Mouse (Mus musculus): ENCODE data around the gene Oprl1. TPM values are rescaled to one million over a fixed set of nuclear protein-coding genes. Genes with fewer than 3 reads are reported as not detected.

Oprl1 gene
- polyA plus RNA-seq, 1 experiment: not detected

- no peak overlapping the region for H3K4me3 ChIP-seq (ENCODE audit: insufficient read depth, low read depth, low read length)
- TF ChIP-seq POLR2A (IDR thresholded peaks at IDR 0.05; ENCODE audit: insufficient read depth, low read depth, low read length) (no peak), CTCF (IDR thresholded peaks at IDR 0.05; ENCODE audit: insufficient read depth, low read depth, low read length) (no peak)
- 87% methylated on average over 33 of the region's 33 CpGs for WGBS
- H3K4me1 ChIP-seq (ENCODE audit: control insufficient read depth, insufficient read depth, low read length): peaks cover 6% of the 10 kb centered on the region
- no peak overlapping the region for H3K27ac ChIP-seq (ENCODE audit: insufficient read depth, low read depth, low read length)
These were observed 17.9 kb upstream of the Oprl1 start for GRCm38 (mm10) chr2:181696801-181697420.

DNA sequence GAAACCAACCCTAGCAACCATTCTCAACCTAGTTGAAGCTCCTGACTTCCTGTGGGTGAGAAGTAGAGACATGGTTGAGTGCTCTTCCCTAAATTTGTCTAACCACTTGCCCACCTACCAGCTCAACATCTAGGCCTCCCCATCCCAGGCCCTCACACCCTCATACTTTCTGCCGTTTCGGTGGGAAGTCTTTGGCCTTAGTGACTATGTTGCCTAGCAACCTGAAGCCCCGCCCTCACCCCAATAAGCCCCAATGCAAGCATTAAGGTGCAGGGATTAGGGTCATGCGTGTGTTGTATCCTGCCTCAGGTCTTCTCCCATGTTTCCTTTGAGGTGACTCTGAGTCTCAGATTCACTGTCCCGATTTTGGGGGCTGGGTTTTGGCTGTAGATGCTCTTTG lies 16.6 kb upstream of the Oprl1 start, which contains the start of gene Lkaaear1:
TSS of gene Lkaaear1 (minus strand) at position 202 of the 400 bp plus-strand sequence.
- H3K4me1 ChIP-seq (ENCODE audit: control insufficient read depth, insufficient read depth, low read length): peaks cover 1% of the 10 kb centered on the region

GRCm38 (mm10) chr2:181706668-181707067 lies 8.1 kb upstream of the Oprl1 start:
- no peak for TF ChIP-seq CTCF (IDR thresholded peaks at IDR 0.05; ENCODE audit: insufficient read depth, low read depth, low read length)
- no peak for TF ChIP-seq POLR2A (IDR thresholded peaks at IDR 0.05; ENCODE audit: insufficient read depth, low read depth, low read length)
- H3K4me1 ChIP-seq (ENCODE audit: control insufficient read depth, insufficient read depth, low read length): no peaks in the 10 kb centered on the region
- no peak overlapping the region for H3K27ac ChIP-seq (ENCODE audit: insufficient read depth, low read depth, low read length)
- H3K4me3 ChIP-seq (ENCODE audit: insufficient read depth, low read depth, low read length): no peak overlapping the region
- 33% methylated on average over 4 of the region's 4 CpGs for whole genome bisulfite sequencing

More for the DNA sequence above, 16.6 kb upstream of the Oprl1 start, which contains the start of gene Lkaaear1:
- H3K4me3 ChIP-seq (ENCODE audit: insufficient read depth, low read depth, low read length): no peak within 1 kb of the TSS
- no peak within 1 kb of the TSS for H3K27ac ChIP-seq (ENCODE audit: insufficient read depth, low read depth, low read length)
- 51% methylated on average over 5 of the region's 5 CpGs for WGBS
- TF ChIP-seq CTCF (IDR thresholded peaks at IDR 0.05; ENCODE audit: insufficient read depth, low read depth, low read length): no peak
- no peak for TF ChIP-seq POLR2A (IDR thresholded peaks at IDR 0.05; ENCODE audit: insufficient read depth, low read depth, low read length)

GRCm38 (mm10) chr2:181713749-181714148 lies 1.1 kb upstream of the Oprl1 start:
- H3K4me3 ChIP-seq (ENCODE audit: insufficient read depth, low read depth, low read length): no peak overlapping the region
- WGBS: 74% methylated on average over 1 of the region's 1 CpGs
- H3K27ac ChIP-seq (ENCODE audit: insufficient read depth, low read depth, low read length): peak overlapping the region; percentile 20; the same call in 1 of the 2 replicates
- no peak for TF ChIP-seq POLR2A (IDR thresholded peaks at IDR 0.05; ENCODE audit: insufficient read depth, low read depth, low read length)
- no peak for TF ChIP-seq CTCF (IDR thresholded peaks at IDR 0.05; ENCODE audit: insufficient read depth, low read depth, low read length)
- peaks cover 7% of the 10 kb centered on the region; the same call in 1 of the 2 replicates for H3K4me1 ChIP-seq (ENCODE audit: control insufficient read depth, insufficient read depth, low read length)

- no peak for TF ChIP-seq POLR2A (IDR thresholded peaks at IDR 0.05; ENCODE audit: insufficient read depth, low read depth, low read length)
- no peak for TF ChIP-seq CTCF (IDR thresholded peaks at IDR 0.05; ENCODE audit: insufficient read depth, low read depth, low read length)
- H3K4me1 ChIP-seq (ENCODE audit: control insufficient read depth, insufficient read depth, low read length): peaks cover 7% of the 10 kb centered on the region; the same call in 1 of the 2 replicates
- 32% methylated on average over 3 of the region's 3 CpGs for WGBS
- H3K4me3 ChIP-seq (ENCODE audit: insufficient read depth, low read depth, low read length): peak overlapping the region; percentile 59
- H3K27ac ChIP-seq (ENCODE audit: insufficient read depth, low read depth, low read length): peak overlapping the region; percentile 49; the same call in 1 of the 2 replicates
These were observed 566 bp downstream of the Oprl1 start for GRCm38 (mm10) chr2:181715382-181715781.

- WGBS: 41% methylated on average over 3 of the region's 3 CpGs
- Histone ChIP-seq H3K27ac (ENCODE audit: insufficient read depth, low read depth, low read length) (no peak overlapping the region), H3K4me1 (ENCODE audit: control insufficient read depth, insufficient read depth, low read length) (peaks cover 7% of the 10 kb centered on the region; the same call in 1 of the 2 replicates), H3K4me3 (ENCODE audit: insufficient read depth, low read depth, low read length) (no peak overlapping the region)
- TF ChIP-seq CTCF (IDR thresholded peaks at IDR 0.05; ENCODE audit: insufficient read depth, low read depth, low read length) (no peak), POLR2A (IDR thresholded peaks at IDR 0.05; ENCODE audit: insufficient read depth, low read depth, low read length) (no peak)
These were observed 2.2 kb downstream of the Oprl1 start for GRCm38 (mm10) chr2:181716991-181717390.

GRCm38 (mm10) chr2:181720061-181720460 lies 5.2 kb downstream of the Oprl1 start:
- Histone ChIP-seq H3K27ac (ENCODE audit: insufficient read depth, low read depth, low read length) (no peak overlapping the region), H3K4me3 (ENCODE audit: insufficient read depth, low read depth, low read length) (no peak overlapping the region), H3K4me1 (ENCODE audit: control insufficient read depth, insufficient read depth, low read length) (peaks cover 5% of the 10 kb centered on the region; the same call in 1 of the 2 replicates)
- TF ChIP-seq POLR2A (IDR thresholded peaks at IDR 0.05; ENCODE audit: insufficient read depth, low read depth, low read length) (no peak), CTCF (IDR thresholded peaks at IDR 0.05; ENCODE audit: insufficient read depth, low read depth, low read length) (no peak)
- 26% methylated on average over 3 of the region's 3 CpGs for WGBS

GRCm38 (mm10) chr2:181721200-181721599 lies 6.4 kb downstream of the Oprl1 start:
- H3K27ac ChIP-seq (ENCODE audit: insufficient read depth, low read depth, low read length): no peak overlapping the region
- H3K4me1 ChIP-seq (ENCODE audit: control insufficient read depth, insufficient read depth, low read length): no peaks in the 10 kb centered on the region
- TF ChIP-seq CTCF (IDR thresholded peaks at IDR 0.05; ENCODE audit: insufficient read depth, low read depth, low read length) (no peak), POLR2A (IDR thresholded peaks at IDR 0.05; ENCODE audit: insufficient read depth, low read depth, low read length) (no peak)
- H3K4me3 ChIP-seq (ENCODE audit: insufficient read depth, low read depth, low read length): no peak overlapping the region

DNA sequence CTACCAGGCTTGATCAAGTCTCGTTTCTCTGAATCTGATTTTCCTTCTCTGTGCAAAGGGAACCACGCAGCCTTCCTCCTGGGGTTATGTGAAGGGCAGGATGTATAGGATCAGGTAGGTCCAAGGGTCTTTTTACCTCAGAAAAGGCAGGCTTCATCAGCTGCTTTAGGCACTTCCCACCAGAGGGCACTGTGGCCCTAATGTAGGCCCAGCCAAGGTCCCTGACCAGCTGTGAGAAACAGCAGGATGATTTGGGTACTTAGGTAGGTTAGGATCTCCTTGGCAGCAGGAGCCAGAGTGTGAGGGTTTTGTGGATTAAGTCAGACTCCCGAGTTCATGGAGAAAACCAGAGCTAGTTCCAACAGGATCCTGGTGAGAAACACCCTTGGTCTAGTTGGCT lies 7.4 kb downstream of the Oprl1 start:
- no peak overlapping the region for H3K4me3 ChIP-seq (ENCODE audit: insufficient read depth, low read depth, low read length)
- no peaks in the 10 kb centered on the region for H3K4me1 ChIP-seq (ENCODE audit: control insufficient read depth, insufficient read depth, low read length)
- TF ChIP-seq CTCF (IDR thresholded peaks at IDR 0.05; ENCODE audit: insufficient read depth, low read depth, low read length): peak; percentile 47; the same call in 1 of the 2 replicates
- no peak for TF ChIP-seq POLR2A (IDR thresholded peaks at IDR 0.05; ENCODE audit: insufficient read depth, low read depth, low read length)
- 23% methylated on average over 3 of the region's 3 CpGs for WGBS
- no peak overlapping the region for H3K27ac ChIP-seq (ENCODE audit: insufficient read depth, low read depth, low read length)
